Mouse (Mus musculus) hindbrain, embryonic 11.5 days (tissue): Measurements from ENCODE around the gene Myg1. TPM values are rescaled to one million over a fixed set of nuclear protein-coding genes. Genes with fewer than 3 reads are reported as not detected.

Experiments
- ATAC-seq: fragments of 200-750 bp; cut with Nextera tagmentation; 2 replicates; pipeline ENCODE4 v1.8.0; 2017; ENCODE audit warnings: mild to moderate bottlenecking, moderate TSS enrichment, moderate library complexity; ENCODE audit not compliant: low FRiP score
- DNase-seq: peaks from one replicate; pipeline ENCODE4 v3.0.0-alpha.2; 2015; ENCODE audit warnings: low spot score
- H3K27ac ChIP-seq: fragments of 300-500 bp; sonication (generic); 2 replicates; pipeline ENCODE4 v1.5.1; 2014; ENCODE audit warnings: mild to moderate bottlenecking, low read depth, low read length
- H3K27me3 ChIP-seq: fragments of 300-500 bp; sonication (generic); 2 replicates; pipeline ENCODE4 v1.6.1; 2014; ENCODE audit warnings: mild to moderate bottlenecking, low read length, moderate library complexity, mixed read lengths; ENCODE audit not compliant: control insufficient read depth, insufficient read depth
- H3K36me3 ChIP-seq: fragments of 300-500 bp; sonication (generic); 2 replicates; pipeline ENCODE4 v1.6.1; 2014; ENCODE audit warnings: mild to moderate bottlenecking, low read length, moderate library complexity, mixed read lengths; ENCODE audit not compliant: control insufficient read depth, insufficient read depth
- H3K4me1 ChIP-seq: fragments of 300-500 bp; sonication (generic); replicated peaks from 2 replicates; pipeline ENCODE4 v1.6.1; 2014; ENCODE audit warnings: low read length, mixed read lengths; ENCODE audit not compliant: control insufficient read depth, insufficient read depth
- H3K4me2 ChIP-seq: fragments of 300-500 bp; sonication (generic); replicated peaks from 2 replicates; pipeline ENCODE4 v1.6.1; 2014; ENCODE audit warnings: mild to moderate bottlenecking, low read depth, low read length
- H3K4me3 ChIP-seq: fragments of 300-500 bp; sonication (generic); 2 replicates; pipeline ENCODE4 v1.5.1; 2014; ENCODE audit warnings: low read depth, low read length
- H3K9ac ChIP-seq: fragments of 300-500 bp; sonication (generic); 2 replicates; pipeline ENCODE4 v1.6.1; 2014; ENCODE audit warnings: low read depth, low read length
- H3K9me3 ChIP-seq: fragments of 300-500 bp; sonication (generic); 2 replicates; pipeline ENCODE4 v1.6.1; 2016; ENCODE audit warnings: low read length; ENCODE audit not compliant: control insufficient read depth
- WGBS: fragments of 180-500 bp; shearing (Covaris S2); extraction: QIAGEN DNeasy Blood & Tissue Kit; methylation state at CpG from one replicate; pipeline ENCODE4 v1.1.7; 2014; 5-methylcytosine and 5-hydroxymethylcytosine counted together
- polyA plus RNA-seq: library from polyadenylated mRNA; unstranded; fragments of >200 nt; fragmentation: Nextera tagmentation; extraction: Ambion mirVana; gene quantifications from 2 replicates; pipeline ENCODE4 v1.2.1, GENCODE M21; 2014

The Myg1 gene
- polyA plus RNA-seq, 1 experiment from 2014 or later, result 104 TPM

GRCm38 (mm10) chr15:102366238-102366637, 34.7 kb downstream of the Myg1 start:
- Histone ChIP-seq H3K4me2 (peak overlapping the region; percentile 44), H3K4me1 (peaks cover 9% of the 10 kb centered on the region), H3K27ac (no peak overlapping the region), H3K27me3 (peaks cover 2% of the 10 kb centered on the region; the same call in 1 of the 2 replicates), H3K36me3 (no peaks in the 10 kb centered on the region), H3K4me3 (peak overlapping the region; percentile 21), H3K9me3 (no peaks in the 10 kb centered on the region), H3K9ac (peak overlapping the region; percentile 52)
- 5% methylated on average over 7 of the region's 7 CpGs for WGBS
- ATAC-seq (no peak), DNase-seq (no peak)

GRCm38 (mm10) chr15:102366733-102367344, 35.3 kb downstream of the Myg1 start, which contains the start of gene Sp7:
Gene Sp7, minus strand, starts transcription at chr15:102367182.
- no peaks in the 10 kb centered on the region for H3K9me3 ChIP-seq
- peak within 1 kb of the TSS; percentile 52 for H3K9ac ChIP-seq
- peak within 1 kb of the TSS; percentile 21 for H3K4me3 ChIP-seq
- no peak for ATAC-seq
- H3K4me1 ChIP-seq, result peaks cover 9% of the 10 kb centered on the region
- H3K27ac ChIP-seq, result no peak within 1 kb of the TSS
- H3K4me2 ChIP-seq, result peak within 1 kb of the TSS; percentile 44
- H3K36me3 ChIP-seq, result no peaks in the 10 kb centered on the region
- H3K27me3 ChIP-seq, result peaks cover 2% of the 10 kb centered on the region; the same call in 1 of the 2 replicates
- peak; percentile 49 for DNase-seq
- WGBS, result 6% methylated on average over 15 of the region's 15 CpGs

DNA sequence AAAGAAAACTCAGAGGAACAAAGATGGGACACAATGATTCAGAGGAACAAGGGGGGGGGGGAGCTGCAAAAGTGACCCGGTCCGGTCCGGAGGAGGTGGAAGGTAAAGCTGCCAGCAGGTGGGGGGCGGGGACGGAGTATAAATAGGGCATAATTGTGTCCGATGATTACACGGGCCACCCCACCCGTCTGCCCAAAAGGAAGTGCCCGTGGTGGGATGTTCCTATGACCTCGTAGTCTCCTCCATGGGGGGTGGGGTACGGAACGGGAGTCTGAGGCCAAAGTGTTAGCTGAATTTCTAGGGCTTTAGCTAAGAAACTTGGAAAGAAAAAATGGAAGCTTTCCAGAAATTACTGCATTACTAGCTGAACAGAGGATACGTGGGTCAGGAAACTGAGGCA, 38.5 kb downstream of the Myg1 start:
- WGBS, result 9% methylated on average over 13 of the region's 13 CpGs
- Histone ChIP-seq H3K4me1 (peaks cover 9% of the 10 kb centered on the region), H3K4me3 (no peak overlapping the region), H3K36me3 (no peaks in the 10 kb centered on the region), H3K27ac (no peak overlapping the region), H3K9ac (no peak overlapping the region), H3K9me3 (no peaks in the 10 kb centered on the region), H3K4me2 (no peak overlapping the region), H3K27me3 (no peaks in the 10 kb centered on the region; the same call in 1 of the 2 replicates)
- ATAC-seq (no peak), DNase-seq (no peak)

DNA sequence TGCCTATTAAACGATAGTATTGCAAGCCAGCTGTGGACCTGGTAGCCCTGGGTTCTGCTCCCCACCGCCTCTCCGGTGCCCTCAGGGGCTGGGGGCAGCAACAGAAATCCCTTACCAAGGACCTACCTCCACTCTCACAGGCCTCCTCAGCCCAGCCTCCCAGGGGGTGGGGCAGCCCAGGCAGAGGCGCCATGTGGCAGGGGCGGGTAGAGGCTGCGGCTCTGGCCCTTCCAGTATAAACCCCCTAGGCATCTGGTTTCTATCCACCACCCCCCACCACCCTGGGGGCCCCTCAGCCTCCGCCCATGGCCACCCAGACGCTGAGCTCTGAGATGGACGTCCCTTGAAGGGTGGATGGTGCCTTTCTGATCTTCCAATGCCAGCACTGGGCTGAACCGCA, 39.2 kb downstream of the Myg1 start:
- 4% methylated on average over 9 of the region's 10 CpGs for WGBS
- H3K4me2 ChIP-seq, result no peak overlapping the region
- H3K27me3 ChIP-seq, result no peaks in the 10 kb centered on the region; the same call in 1 of the 2 replicates
- H3K9me3 ChIP-seq, result no peaks in the 10 kb centered on the region
- H3K36me3 ChIP-seq, result no peaks in the 10 kb centered on the region
- H3K4me1 ChIP-seq, result peaks cover 9% of the 10 kb centered on the region
- no peak for DNase-seq
- no peak overlapping the region; the same call in 1 of the 2 replicates for H3K9ac ChIP-seq
- ATAC-seq, result no peak
- H3K27ac ChIP-seq, result no peak overlapping the region
- H3K4me3 ChIP-seq, result no peak overlapping the region

DNA sequence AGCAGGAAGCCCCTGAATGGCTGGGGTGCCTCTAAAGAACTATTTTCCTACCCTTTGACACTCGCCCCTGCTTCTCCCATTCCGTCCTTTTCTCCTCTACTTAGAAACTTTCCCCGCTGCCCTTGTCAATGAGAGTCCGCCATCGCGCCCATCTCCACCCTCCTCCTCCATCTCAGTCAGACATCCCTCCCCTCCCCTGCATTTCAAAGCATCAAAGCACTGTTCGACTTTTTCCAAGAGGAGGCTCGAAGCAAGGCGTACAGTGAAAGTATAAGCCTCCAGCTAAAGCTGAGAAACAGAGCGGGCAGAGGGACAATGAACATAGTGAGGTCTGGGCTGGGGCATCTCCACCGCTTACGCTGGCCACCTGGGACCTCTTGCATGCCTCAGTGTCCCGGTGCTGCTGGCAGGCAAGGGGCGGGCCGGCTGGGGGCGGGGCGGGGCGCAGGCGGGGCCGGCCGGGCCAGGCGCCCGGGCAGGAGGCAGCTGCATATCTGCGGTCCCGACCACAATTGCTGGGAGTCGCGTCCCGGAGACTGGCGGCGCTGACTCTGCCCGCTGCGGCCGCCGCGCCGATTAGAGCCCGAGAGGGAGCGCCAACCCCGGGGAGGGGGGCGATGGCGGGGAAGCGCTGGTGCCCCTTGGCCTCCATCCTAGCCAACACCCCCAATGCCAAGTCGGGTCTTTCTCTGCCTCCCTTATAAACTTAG, 45.1 kb downstream of the Myg1 start:
- 0% methylated on average over 42 of the region's 43 CpGs for WGBS
- ATAC-seq (peak; percentile 90), DNase-seq (peak; percentile 72)
- Histone ChIP-seq H3K4me2 (peak overlapping the region; percentile 81), H3K27me3 (no peaks in the 10 kb centered on the region), H3K4me3 (peak overlapping the region; percentile 45), H3K36me3 (no peaks in the 10 kb centered on the region), H3K9ac (peak overlapping the region; percentile 51), H3K4me1 (no peaks in the 10 kb centered on the region; the same call in 1 of the 2 replicates), H3K27ac (peak overlapping the region; percentile 63), H3K9me3 (no peaks in the 10 kb centered on the region)

DNA sequence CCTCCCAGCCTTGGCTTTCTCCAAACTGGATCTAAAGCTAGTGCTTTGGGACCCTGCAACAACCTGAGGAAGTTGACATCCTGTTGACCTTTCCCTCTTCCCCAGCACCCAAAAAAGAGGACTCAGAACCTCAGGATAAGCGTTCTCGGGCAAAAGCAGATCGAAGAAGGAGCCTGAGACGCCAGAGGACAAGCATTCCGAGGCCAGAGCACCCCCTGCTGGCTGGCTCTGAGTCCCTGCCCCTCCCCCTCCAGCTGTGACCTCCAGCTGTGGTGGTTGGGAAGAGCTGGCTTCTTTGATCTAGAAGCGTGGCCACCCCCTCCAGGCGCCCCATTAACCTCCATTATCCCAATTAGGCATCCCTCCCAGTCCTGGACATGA, 45.6 kb downstream of the Myg1 start:
- Histone ChIP-seq H3K9ac (peak overlapping the region; percentile 51), H3K9me3 (no peaks in the 10 kb centered on the region), H3K27ac (peak overlapping the region; percentile 63), H3K27me3 (no peaks in the 10 kb centered on the region), H3K4me3 (peak overlapping the region; percentile 45), H3K36me3 (no peaks in the 10 kb centered on the region), H3K4me1 (no peaks in the 10 kb centered on the region; the same call in 1 of the 2 replicates), H3K4me2 (peak overlapping the region; percentile 81)
- peak; percentile 93 for DNase-seq
- peak; percentile 72 for ATAC-seq
- WGBS, result under 1% methylated on average over 7 of the region's 7 CpGs

GRCm38 (mm10) chr15:102377810-102378262, 46.3 kb downstream of the Myg1 start:
- Histone ChIP-seq H3K4me1 (no peaks in the 10 kb centered on the region; the same call in 1 of the 2 replicates), H3K27ac (no peak overlapping the region), H3K9me3 (no peaks in the 10 kb centered on the region), H3K27me3 (no peaks in the 10 kb centered on the region), H3K36me3 (no peaks in the 10 kb centered on the region), H3K4me2 (no peak overlapping the region), H3K4me3 (no peak overlapping the region), H3K9ac (no peak overlapping the region)
- ATAC-seq (0 out of 2 replicates have a peak, but pooled peaks have one; percentile 28), DNase-seq (peak; percentile 51)
- WGBS, result 3% methylated on average over 10 of the region's 10 CpGs

GRCm38 (mm10) chr15:102381575-102381974, 50.1 kb downstream of the Myg1 start:
- peak; percentile 51 for ATAC-seq
- Histone ChIP-seq H3K4me3 (no peak overlapping the region), H3K9me3 (no peaks in the 10 kb centered on the region), H3K9ac (no peak overlapping the region), H3K36me3 (no peaks in the 10 kb centered on the region), H3K27me3 (no peaks in the 10 kb centered on the region), H3K27ac (no peak overlapping the region), H3K4me1 (no peaks in the 10 kb centered on the region), H3K4me2 (no peak overlapping the region)
- 5% methylated on average over 7 of the region's 7 CpGs for WGBS
- peak; percentile 95 for DNase-seq
